Mouse (Mus musculus): Measurements from ENCODE around the gene Reep6.

Reep6 gene

GRCm38 (mm10) chr10:80355431-80355830 is 25.7 kb downstream of the Reep6 start:
- no peak for DNase-seq (ENCODE audit: low read depth)

GRCm38 (mm10) chr10:80356001-80356682 is 26.4 kb downstream of the Reep6 start, which contains the start of gene Plk5:
Gene Plk5 (plus strand): TSS chr10:80356459.
- no peak for DNase-seq (ENCODE audit: low read depth)

- DNase-seq (ENCODE audit: low read depth), result no peak
These were observed 27.0 kb downstream of the Reep6 start for GRCm38 (mm10) chr10:80356737-80357136.

- DNase-seq (ENCODE audit: low read depth), result no peak
These were observed 27.6 kb downstream of the Reep6 start for GRCm38 (mm10) chr10:80357336-80357735.

- no peak for DNase-seq (ENCODE audit: low read depth)
These were observed 28.4 kb downstream of the Reep6 start for GRCm38 (mm10) chr10:80357994-80358639.

GRCm38 (mm10) chr10:80363734-80364133 is 34.0 kb downstream of the Reep6 start:
- no peak for DNase-seq (ENCODE audit: low read depth)

GRCm38 (mm10) chr10:80365736-80366135 is 36.0 kb downstream of the Reep6 start:
- no peak for DNase-seq (ENCODE audit: low read depth)

- no peak for DNase-seq (ENCODE audit: low read depth)
These were observed 38.2 kb downstream of the Reep6 start for GRCm38 (mm10) chr10:80367954-80368353.

- no peak for DNase-seq (ENCODE audit: low read depth)
These were observed 38.6 kb downstream of the Reep6 start for GRCm38 (mm10) chr10:80368392-80368791.

- no peak for DNase-seq (ENCODE audit: low read depth)
These were observed 40.4 kb downstream of the Reep6 start for GRCm38 (mm10) chr10:80369995-80370747.

GRCm38 (mm10) chr10:80371411-80371966 is 41.7 kb downstream of the Reep6 start:
- peak; percentile 51 for DNase-seq (ENCODE audit: low read depth)

GRCm38 (mm10) chr10:80371983-80372382 is 42.2 kb downstream of the Reep6 start:
- no peak for DNase-seq (ENCODE audit: low read depth)

- DNase-seq (ENCODE audit: low read depth), result no peak
These were observed 43.0 kb downstream of the Reep6 start for GRCm38 (mm10) chr10:80372706-80373105.

GRCm38 (mm10) chr10:80374063-80374462 is 44.3 kb downstream of the Reep6 start:
- peak; percentile 85 for DNase-seq (ENCODE audit: low read depth)

GRCm38 (mm10) chr10:80376160-80376559 is 46.4 kb downstream of the Reep6 start:
- DNase-seq (ENCODE audit: low read depth), result peak; percentile 93

GRCm38 (mm10) chr10:80377716-80378115 is 48.0 kb downstream of the Reep6 start:
- no peak for DNase-seq (ENCODE audit: low read depth)

- DNase-seq (ENCODE audit: low read depth), result no peak
These were observed 53.0 kb downstream of the Reep6 start for GRCm38 (mm10) chr10:80382641-80383365.

GRCm38 (mm10) chr10:80383431-80383830 is 53.7 kb downstream of the Reep6 start:
- DNase-seq (ENCODE audit: low read depth), result no peak

GRCm38 (mm10) chr10:80384115-80384639 is 54.4 kb downstream of the Reep6 start:
- DNase-seq (ENCODE audit: low read depth), result no peak

- DNase-seq (ENCODE audit: low read depth), result no peak
These were observed 55.0 kb downstream of the Reep6 start for GRCm38 (mm10) chr10:80384709-80385108.

- DNase-seq (ENCODE audit: low read depth), result no peak
These were observed 55.6 kb downstream of the Reep6 start for GRCm38 (mm10) chr10:80385310-80385709.
